Comparison of ENCODE assay signal across 10 mouse cellular contexts in genomic region chr9:101249626-101250025, GRCm38 (mm10). TPM values are rescaled to one million over a fixed set of nuclear protein-coding genes. Genes with fewer than 3 reads are reported as not detected.
DNase-seq lines count a peak whose midpoint lies in the region; ATAC-seq and TF ChIP-seq lines count a peak whose summit lies in the region.
"Had no signal": no experiment of that assay in that cellular context is flagged by ENCODE, and none has a peak within 500 bp of the region (broad histone marks: within the 10 kb centered on the region; RNA-seq: fewer than 3 reads in every experiment).

No protein-coding gene starts in this region.

- H3K27me3 ChIP-seq in heart, postnatal 0 days (ENCODE audit: control insufficient read depth, insufficient read depth, low read length), result no peaks in the 10 kb centered on the region
- no peaks in the 10 kb centered on the region for H3K27me3 ChIP-seq in hindbrain, embryonic 13.5 days
- H3K27me3 ChIP-seq in myocyte (ENCODE audit: control insufficient read depth, insufficient read depth, insufficient read length), result no peaks in the 10 kb centered on the region

- H3K9me3 ChIP-seq in heart, postnatal 0 days (replicated peaks; ENCODE audit: control insufficient read depth, low read length), result no peaks in the 10 kb centered on the region
- H3K9me3 ChIP-seq in hindbrain, embryonic 13.5 days, result no peaks in the 10 kb centered on the region

- TF ChIP-seq CTCF in heart, postnatal 0 days (IDR thresholded peaks at IDR 0.05; ENCODE audit: low read depth), result no peak

- no peaks in the 10 kb centered on the region for H3K36me3 ChIP-seq in heart, postnatal 0 days (replicated peaks; ENCODE audit: control insufficient read depth, insufficient read depth, low read length)
- H3K36me3 ChIP-seq in hindbrain, embryonic 13.5 days, result no peaks in the 10 kb centered on the region
- H3K36me3 ChIP-seq in myocyte (ENCODE audit: control insufficient read depth, insufficient read depth), result no peaks in the 10 kb centered on the region
- H3K36me3 ChIP-seq: G1E had no signal

- no peak for DNase-seq in heart, postnatal 0 days (ENCODE audit: low spot score)
- DNase-seq in heart, adult 18-20 months, result no peak
- DNase-seq in CD8-positive naive resting alpha-beta T cell, adult 2 months (ENCODE audit: low read depth in 2 of 2, low spot score in 2 of 2), result peak; percentile 16 to 46
- DNase-seq in right cerebral cortex, postnatal 10 days (ENCODE audit: low spot score in 2 of 2), result no peak
- DNase-seq in layer of hippocampus, adult 11-12 months (ENCODE audit: low spot score), result no peak
- DNase-seq in embryo, embryonic 11 days, result no peak

- no peak overlapping the region for H3K9ac ChIP-seq in heart, postnatal 0 days (replicated peaks; ENCODE audit: low read depth, low read length)
- peak overlapping the region; percentile 93; the same call in 1 of the 2 replicates for H3K9ac ChIP-seq in hindbrain, embryonic 13.5 days

- no peak for ATAC-seq in heart, postnatal 0 days (ENCODE audit: insufficient read depth, low read depth)
- no peak for ATAC-seq in hindbrain, embryonic 13.5 days (ENCODE audit: low FRiP score)

- H3K4me3 ChIP-seq in heart, postnatal 0 days (ENCODE audit: low read depth, low read length), result no peak overlapping the region
- H3K4me3 ChIP-seq in hindbrain, embryonic 13.5 days, result peak overlapping the region; percentile 83
- H3K4me3 ChIP-seq in myocyte, result no peak overlapping the region

- 53% methylated on average over 4 of the region's 4 CpGs for WGBS in heart, postnatal 0 days
- 65% methylated on average over 4 of the region's 4 CpGs for WGBS in hindbrain, embryonic 13.5 days

- TF ChIP-seq EP300 in heart, postnatal 0 days (IDR thresholded peaks at IDR 0.05; ENCODE audit: low read depth), result no peak

- H3ac ChIP-seq in myocyte (ENCODE audit: control insufficient read depth, insufficient read length), result no peak overlapping the region

- peaks cover 53% of the 10 kb centered on the region for H3K79me2 ChIP-seq in myocyte (ENCODE audit: control insufficient read depth, insufficient read depth)

- H3K27ac ChIP-seq in heart, postnatal 0 days (ENCODE audit: low read depth), result no peak overlapping the region
- H3K27ac ChIP-seq in hindbrain, embryonic 13.5 days, result no peak overlapping the region
- H3K27ac ChIP-seq: left cerebral cortex, adult 2 months had no signal

- H3K4me2 ChIP-seq in heart, postnatal 0 days (ENCODE audit: low read depth, low read length), result peak overlapping the region; percentile 59
- H3K4me2 ChIP-seq in hindbrain, embryonic 13.5 days, result peak overlapping the region; percentile 72
- peak overlapping the region; percentile 90 for H3K4me2 ChIP-seq in myocyte (ENCODE audit: low read depth)

- no peak for TF ChIP-seq POLR2A in myocyte (IDR thresholded peaks at IDR 0.05; ENCODE audit: insufficient read length, low read depth)

- H3K4me1 ChIP-seq in heart, postnatal 0 days (ENCODE audit: control insufficient read depth, insufficient read depth), result peaks cover 17% of the 10 kb centered on the region; the same call in 1 of the 2 replicates
- H3K4me1 ChIP-seq in hindbrain, embryonic 13.5 days (replicated peaks), result peaks cover 33% of the 10 kb centered on the region

TF ChIP-seq in myocyte, 11 proteins besides CTCF, POLR2A, EP300 and RAD21:
- TF ChIP-seq MAX (IDR thresholded peaks at IDR 0.05; ENCODE audit: low read depth) (no peak), USF1 (IDR thresholded peaks at IDR 0.05; ENCODE audit: low read depth) (no peak), POLR2AphosphoS2 (IDR thresholded peaks at IDR 0.05; ENCODE audit: insufficient read length, low read depth) (no peak), SRF (IDR thresholded peaks at IDR 0.05; ENCODE audit: control insufficient read depth, insufficient read length, low read depth) (no peak), TCF12 (IDR thresholded peaks at IDR 0.05; ENCODE audit: insufficient read depth, poor library complexity, severe bottlenecking) (no peak), E2F4 (IDR thresholded peaks at IDR 0.05; ENCODE audit: insufficient read depth) (no peak), REST (IDR thresholded peaks at IDR 0.05; ENCODE audit: insufficient read depth, insufficient read length) (no peak), CEBPB (IDR thresholded peaks at IDR 0.05; ENCODE audit: insufficient read depth, poor library complexity, severe bottlenecking) (no peak), MYOD1 (IDR thresholded peaks at IDR 0.05; ENCODE audit: control insufficient read depth in 1 of 3, insufficient read length in 2 of 3, low read depth in 2 of 3) (no peak), MYOG (IDR thresholded peaks at IDR 0.05; ENCODE audit: control insufficient read depth in 1 of 3, insufficient read depth in 1 of 3, insufficient read length in 2 of 3, low read depth in 2 of 3) (no peak), TCF3 (IDR thresholded peaks at IDR 0.05; ENCODE audit: insufficient read length, low read depth) (no peak)

RNA-seq across cellular contexts. Expression of gene Ppp2r3a, which starts 2.0 kb away (rescaled TPM):
- total RNA-seq in heart, postnatal 0 days (2014; rRNA removed; ENCODE audit: low replicate concordance), result 99.0 and 118 TPM in 2 replicates
- polyA plus RNA-seq in heart, postnatal 0 days (2015; fragmentation: Nextera tagmentation; extraction: Ambion mirVana), result 63.3 and 76.2 TPM in 2 replicates
- total RNA-seq in heart, adult 18-20 months (2021), result 100 to 1,000 TPM; 206 to 224 TPM
- polyA plus RNA-seq in hindbrain, embryonic 13.5 days (2015; fragmentation: Nextera tagmentation; extraction: Ambion mirVana), result 28.7 and 29.1 TPM in 2 replicates
- polyA plus RNA-seq in myocyte (2012; fragmentation: generic; extraction: Trizol), result 6.0 TPM
- polyA plus RNA-seq: G1E had no signal

Comparison
In these comparisons a context has a peak if more than half of its experiments do, and no peak if none do; other contexts are left out.
1. DNase-seq: peak in CD8-positive naive resting alpha-beta T cell, adult 2 months (2 of 2); none in heart, postnatal 0 days (single experiment), heart, adult 18-20 months (0 of 2), right cerebral cortex, postnatal 10 days (0 of 2), layer of hippocampus, adult 11-12 months (single experiment) and embryo, embryonic 11 days (single experiment).
2. Peak in every context shown above with its lines, with median percentiles within 50 percentile points of each other: H3K4me2 ChIP-seq.